Comparison of ENCODE assay signal across 27 mouse cellular contexts in genomic region chr10:105588141-105588540, GRCm38 (mm10).
"Had no signal": no experiment of that assay in that cellular context is flagged by ENCODE, and none has a peak within 500 bp of the region (broad histone marks: within the 10 kb centered on the region; RNA-seq: fewer than 3 reads in every experiment).

No protein-coding gene starts in this region.

- H3K27ac ChIP-seq: embryonic facial prominence, embryonic 10.5 days; embryonic facial prominence, embryonic 12.5 days; embryonic facial prominence, embryonic 13.5 days; embryonic facial prominence, embryonic 15.5 days; forebrain, embryonic 10.5 days; forebrain, embryonic 12.5 days; forebrain, embryonic 13.5 days; forebrain, embryonic 15.5 days; gastrocnemius, adult 2 months; heart, adult 2 months had no signal

- ATAC-seq: forebrain, embryonic 13.5 days; forebrain, embryonic 14.5 days; forebrain, embryonic 15.5 days; forebrain, embryonic 16.5 days; forebrain, postnatal 0 days had no signal

- H3K9me3 ChIP-seq: embryonic facial prominence, embryonic 10.5 days; embryonic facial prominence, embryonic 12.5 days; embryonic facial prominence, embryonic 13.5 days; embryonic facial prominence, embryonic 15.5 days; forebrain, embryonic 10.5 days; forebrain, embryonic 12.5 days; forebrain, embryonic 13.5 days; forebrain, embryonic 15.5 days had no signal

- H3K9ac ChIP-seq: embryonic facial prominence, embryonic 12.5 days; embryonic facial prominence, embryonic 13.5 days; embryonic facial prominence, embryonic 15.5 days; forebrain, embryonic 12.5 days; forebrain, embryonic 13.5 days; forebrain, embryonic 15.5 days; forebrain, postnatal 0 days had no signal

- H3K4me1 ChIP-seq: embryonic facial prominence, embryonic 10.5 days; embryonic facial prominence, embryonic 12.5 days; embryonic facial prominence, embryonic 13.5 days; embryonic facial prominence, embryonic 15.5 days; forebrain, embryonic 10.5 days; forebrain, embryonic 12.5 days; forebrain, embryonic 13.5 days; forebrain, embryonic 15.5 days had no signal

- H3K4me3 ChIP-seq: embryonic facial prominence, embryonic 10.5 days; embryonic facial prominence, embryonic 12.5 days; embryonic facial prominence, embryonic 13.5 days; embryonic facial prominence, embryonic 15.5 days; erythroblast, embryonic 14.5 days; forebrain, embryonic 10.5 days; forebrain, embryonic 12.5 days; forebrain, embryonic 13.5 days; forebrain, embryonic 15.5 days; gastrocnemius, adult 2 months; heart, adult 2 months had no signal

- H3K4me2 ChIP-seq: embryonic facial prominence, embryonic 12.5 days; embryonic facial prominence, embryonic 13.5 days; embryonic facial prominence, embryonic 15.5 days; forebrain, embryonic 12.5 days; forebrain, embryonic 13.5 days; forebrain, embryonic 15.5 days had no signal

- H3K36me3 ChIP-seq: embryonic facial prominence, embryonic 10.5 days; embryonic facial prominence, embryonic 12.5 days; embryonic facial prominence, embryonic 13.5 days; embryonic facial prominence, embryonic 15.5 days; forebrain, embryonic 10.5 days; forebrain, embryonic 12.5 days; forebrain, embryonic 15.5 days had no signal

- H3K27me3 ChIP-seq: embryonic facial prominence, embryonic 12.5 days; embryonic facial prominence, embryonic 13.5 days; embryonic facial prominence, embryonic 15.5 days; forebrain, embryonic 12.5 days; forebrain, embryonic 13.5 days; forebrain, embryonic 15.5 days had no signal

- DNase-seq: cerebellum, adult 8-10 months; cerebellum, adult 9-10 months; cerebellum, adult 9-11 months; cerebellum, postnatal 10 days; cerebellum, postnatal 14 days; cerebellum, postnatal 25 days; cerebellum, postnatal 36 days; embryo, embryonic 11 days; forebrain, postnatal 0 days; gastrocnemius, adult 2 months; gastrocnemius, postnatal 10 days; gastrocnemius, postnatal 14 days; gastrocnemius, postnatal 25 days; gastrocnemius, postnatal 36 days; heart, adult 18-20 months; heart, adult 2 months had no signal
